Mouse (Mus musculus) subcutaneous adipose tissue, adult 2 months (tissue): ENCODE results near the gene Ppp1r9b. TPM values are rescaled to one million over a fixed set of nuclear protein-coding genes. Genes with fewer than 3 reads are reported as not detected.

ENCODE experiments used
- polyA plus RNA-seq: library from polyadenylated mRNA; depleted of rRNA; stranded (reverse); fragments of >200 nt; gene quantifications from 2 replicates; pipeline ENCODE4 v1.2.3, GENCODE M21; 2012; ENCODE audit warnings: low replicate concordance; rRNA removed

The Ppp1r9b gene
- polyA plus RNA-seq: 58.5 and 68.7 TPM in 2 replicates

GRCm38 (mm10) chr11:94990749-94991577 is at the start of gene Ppp1r9b:
Gene Ppp1r9b (plus strand): TSS chr11:94991035.

DNA sequence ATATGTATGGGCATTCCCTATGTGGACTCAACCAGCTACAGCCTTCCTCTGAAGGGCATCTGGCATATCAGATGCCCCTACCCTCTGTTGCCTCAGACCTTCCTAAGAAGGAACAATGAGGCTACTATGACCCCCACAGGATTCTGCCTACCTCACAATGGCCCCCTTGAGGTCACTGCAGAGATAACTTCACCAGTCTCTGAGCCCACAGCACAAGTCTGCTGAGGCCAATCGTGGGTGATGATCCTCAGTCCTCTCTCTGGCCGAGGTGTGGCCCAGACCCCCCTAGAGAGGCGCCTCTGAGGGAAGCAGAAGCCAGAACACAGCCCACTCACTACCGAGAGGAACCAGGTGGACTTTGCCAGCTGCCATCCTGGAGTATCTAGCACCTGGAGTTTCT is 23.4 kb upstream of the Ppp1r9b start, which contains the start of gene Hils1:
Gene Hils1, plus strand, starts transcription at position 175 of the 400 bp plus-strand sequence.

GRCm38 (mm10) chr11:94976199-94976598 is 14.6 kb upstream of the Ppp1r9b start, which contains the start of gene Sgca:
Gene Sgca (minus strand): TSS chr11:94976327.

DNA sequence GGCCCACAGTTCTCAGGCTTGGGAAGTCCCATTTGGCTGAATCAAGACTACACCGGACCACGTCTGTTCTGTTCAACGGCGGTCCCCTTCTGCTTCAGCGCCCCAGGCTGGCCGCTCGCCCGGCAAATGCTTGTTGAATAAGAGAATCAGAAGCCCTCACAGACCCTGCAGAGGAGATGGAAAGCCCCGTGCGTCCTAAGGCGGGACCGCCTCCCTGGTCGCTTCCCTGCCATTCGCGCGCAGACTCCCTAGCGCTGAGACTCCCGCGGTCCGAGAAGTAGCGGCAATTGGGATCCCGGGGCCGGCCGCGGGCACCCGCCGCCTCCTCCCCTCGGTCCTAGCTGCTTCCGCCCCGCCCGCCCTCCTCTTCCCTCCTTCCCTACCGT is 18.8 kb downstream of the Ppp1r9b start, which contains the start of gene Samd14:
Gene Samd14, plus strand, starts transcription at position 251 of the 386 bp plus-strand sequence.

DNA sequence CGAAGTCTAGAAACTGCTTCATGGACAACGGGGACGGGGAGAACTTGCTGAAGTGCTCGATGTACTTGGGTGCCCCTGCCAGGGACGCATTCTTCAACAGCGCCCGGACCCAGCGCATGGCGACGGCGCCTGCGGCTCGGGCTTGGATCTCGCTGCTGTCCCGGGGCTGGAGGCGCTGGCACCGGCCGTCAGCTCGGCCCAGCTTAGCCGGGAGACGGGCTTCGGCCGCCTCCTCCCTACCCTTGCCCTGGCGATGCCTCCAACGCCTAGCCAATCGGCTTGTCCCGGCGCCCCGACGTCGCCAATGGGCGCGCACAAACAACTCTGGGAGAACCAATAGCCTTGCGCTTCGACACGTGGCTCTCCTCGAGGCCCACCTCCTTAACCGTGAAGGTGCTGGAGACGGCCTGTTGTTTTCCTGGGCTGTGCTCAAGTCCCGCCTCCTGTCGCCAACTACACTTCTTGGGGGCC is 50.3 kb downstream of the Ppp1r9b start, which contains the start of gene Pdk2:
Gene Pdk2, minus strand, starts transcription at position 216 of the 471 bp plus-strand sequence.

Other genes starting within 250 kb of the Ppp1r9b start
- 0.26 TPM in 1 of 2 replicates, not detected in the other for gene Cdc34b, start 249.3 kb upstream of the Ppp1r9b start, polyA plus RNA-seq
- gene Tmem92, start 208.3 kb upstream of the Ppp1r9b start, polyA plus RNA-seq: not detected in 2 replicates
- gene Col1a1, start 54.8 kb upstream of the Ppp1r9b start, polyA plus RNA-seq: 205 and 642 TPM in 2 replicates
- gene Hils1, start 23.4 kb upstream of the Ppp1r9b start, polyA plus RNA-seq: not detected in 2 replicates
- gene Sgca, start 14.7 kb upstream of the Ppp1r9b start, polyA plus RNA-seq: 2.6 and 16.3 TPM in 2 replicates
- 2.4 and 19.4 TPM in 2 replicates for gene Samd14, start 18.8 kb downstream of the Ppp1r9b start, polyA plus RNA-seq
- gene Pdk2, start 50.3 kb downstream of the Ppp1r9b start, polyA plus RNA-seq: 84.5 and 117 TPM in 2 replicates
- 10.6 and 43.9 TPM in 2 replicates for gene Itga3, start 85.8 kb downstream of the Ppp1r9b start, polyA plus RNA-seq
- gene Dlx3, start 129.1 kb downstream of the Ppp1r9b start, polyA plus RNA-seq: 0.07 and 0.21 TPM in 2 replicates
- gene Dlx4, start 155.2 kb downstream of the Ppp1r9b start, polyA plus RNA-seq: 0.27 and 0.43 TPM in 2 replicates